Mouse (Mus musculus): ENCODE data around the gene Plekhj1. TPM values are rescaled to one million over a fixed set of nuclear protein-coding genes. Genes with fewer than 3 reads are reported as not detected.
"Not testable (repeated sequence)": the region's sequence is repeated elsewhere in the genome, so short reads cannot be mapped to it uniquely, and the experiment has no call there.

Gene Plekhj1
- total RNA-seq, 1 experiment: 77.2 TPM

DNA sequence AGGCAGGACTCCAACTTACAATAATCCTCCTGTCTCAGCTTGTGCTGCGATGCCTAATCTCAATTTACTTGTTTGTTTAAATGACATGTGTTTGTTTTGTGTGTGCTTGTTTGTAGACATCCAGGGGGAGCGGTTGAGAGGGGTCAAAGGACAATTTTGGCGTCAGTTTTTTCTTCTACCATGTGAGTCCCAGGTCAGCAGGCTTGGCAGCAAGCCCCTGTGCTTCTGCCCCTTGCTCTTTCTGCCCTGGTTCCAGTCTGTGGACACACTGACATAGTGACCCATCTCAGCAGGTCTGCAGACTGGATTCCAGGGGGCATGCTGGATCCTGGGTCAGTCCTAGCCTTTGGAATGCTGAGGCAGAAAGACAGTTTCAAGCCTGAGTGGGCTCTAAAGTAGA lies 21.0 kb upstream of the Plekhj1 start:
- H3K27ac ChIP-seq (ENCODE audit: insufficient read depth, low read depth, low read length, poor library complexity, severe bottlenecking): no peak overlapping the region
- no peak for TF ChIP-seq CHD2 (IDR thresholded peaks at IDR 0.05; ENCODE audit: low read depth, low read length)
- no peak for TF ChIP-seq ZC3H11A (IDR thresholded peaks at IDR 0.05; ENCODE audit: borderline replicate concordance, low read depth, low read length)
- no peak for TF ChIP-seq HCFC1 (IDR thresholded peaks at IDR 0.05; ENCODE audit: borderline replicate concordance, insufficient read depth, low read length)
- TF ChIP-seq ZNF384 (IDR thresholded peaks at IDR 0.05; ENCODE audit: low read depth, low read length): no peak
- no peak for TF ChIP-seq MAFK (IDR thresholded peaks at IDR 0.05; ENCODE audit: insufficient read depth, low read depth, low read length)
- DNase-seq (ENCODE audit: low read depth, low spot score): no peak
- H3K4me1 ChIP-seq (ENCODE audit: control insufficient read depth in 2 of 2, insufficient read depth in 2 of 2, low read length in 2 of 2, poor library complexity in 1 of 2): peaks cover 0 to 3% of the 10 kb centered on the region in 2 experiments; a peak in 1 of 4 replicates
- in situ Hi-C loops (cut with MboI; ENCODE audit: low sequenced_read_pairs in 2 of 2, unreplicated experiment in 2 of 2): no loop called here
- no peak overlapping the region for H3K4me3 ChIP-seq (ENCODE audit: insufficient read depth in 1 of 2, low read depth in 1 of 2, low read length in 2 of 2, poor library complexity in 1 of 2, severe bottlenecking in 1 of 2)
- H3K36me3 ChIP-seq (ENCODE audit: control insufficient read depth, insufficient read depth, low read length, poor library complexity, severe bottlenecking): no peaks in the 10 kb centered on the region
- no peaks in the 10 kb centered on the region for H3K9me3 ChIP-seq (ENCODE audit: control insufficient read depth, insufficient read depth, low read depth, low read length)
- H3K9ac ChIP-seq (ENCODE audit: insufficient read depth, low read depth, low read length, poor library complexity, severe bottlenecking): no peak overlapping the region

GRCm38 (mm10) chr10:80818599-80819281 lies 20.3 kb upstream of the Plekhj1 start:
- no peaks in the 10 kb centered on the region for H3K9me3 ChIP-seq (ENCODE audit: control insufficient read depth, insufficient read depth, low read depth, low read length)
- H3K4me1 ChIP-seq (ENCODE audit: control insufficient read depth in 2 of 2, insufficient read depth in 2 of 2, low read length in 2 of 2, poor library complexity in 1 of 2): peaks cover 0 to 3% of the 10 kb centered on the region in 2 experiments; a peak in 1 of 4 replicates
- no peaks in the 10 kb centered on the region for H3K36me3 ChIP-seq (ENCODE audit: control insufficient read depth, insufficient read depth, low read length, poor library complexity, severe bottlenecking)
- no peak for DNase-seq (ENCODE audit: low read depth, low spot score)
- in situ Hi-C loops (cut with MboI; ENCODE audit: low sequenced_read_pairs in 2 of 2, unreplicated experiment in 2 of 2): no loop called here
- no peak overlapping the region for H3K4me3 ChIP-seq (ENCODE audit: insufficient read depth in 1 of 2, low read depth in 1 of 2, low read length in 2 of 2, poor library complexity in 1 of 2, severe bottlenecking in 1 of 2)
- H3K9ac ChIP-seq (ENCODE audit: insufficient read depth, low read depth, low read length, poor library complexity, severe bottlenecking): no peak overlapping the region
- H3K27ac ChIP-seq (ENCODE audit: insufficient read depth, low read depth, low read length, poor library complexity, severe bottlenecking): no peak overlapping the region
- no peak for TF ChIP-seq CHD2 (IDR thresholded peaks at IDR 0.05; ENCODE audit: low read depth, low read length)
- TF ChIP-seq ZNF384 (IDR thresholded peaks at IDR 0.05; ENCODE audit: low read depth, low read length): no peak
- TF ChIP-seq ZC3H11A (IDR thresholded peaks at IDR 0.05; ENCODE audit: borderline replicate concordance, low read depth, low read length): no peak
- no peak for TF ChIP-seq HCFC1 (IDR thresholded peaks at IDR 0.05; ENCODE audit: borderline replicate concordance, insufficient read depth, low read length)
- TF ChIP-seq MAFK (IDR thresholded peaks at IDR 0.05; ENCODE audit: insufficient read depth, low read depth, low read length): no peak

- TF ChIP-seq ZNF384 (IDR thresholded peaks at IDR 0.05; ENCODE audit: low read depth, low read length): peak; percentile 57; the same call in 1 of the 2 replicates
- H3K36me3 ChIP-seq (ENCODE audit: control insufficient read depth, insufficient read depth, low read length, poor library complexity, severe bottlenecking); in situ Hi-C loops (cut with MboI; ENCODE audit: low sequenced_read_pairs in 2 of 2, unreplicated experiment in 2 of 2); H3K9ac ChIP-seq (ENCODE audit: insufficient read depth, low read depth, low read length, poor library complexity, severe bottlenecking); H3K9me3 ChIP-seq (ENCODE audit: control insufficient read depth, insufficient read depth, low read depth, low read length); DNase-seq (ENCODE audit: low read depth, low spot score); H3K4me3 ChIP-seq (ENCODE audit: insufficient read depth in 1 of 2, low read depth in 1 of 2, low read length in 2 of 2, poor library complexity in 1 of 2, severe bottlenecking in 1 of 2); H3K4me1 ChIP-seq (ENCODE audit: control insufficient read depth in 2 of 2, insufficient read depth in 2 of 2, low read length in 2 of 2, poor library complexity in 1 of 2); H3K27ac ChIP-seq (ENCODE audit: insufficient read depth, low read depth, low read length, poor library complexity, severe bottlenecking): not testable (repeated sequence)
Measured at GRCm38 (mm10) chr10:80817955-80818354, 19.5 kb upstream of the Plekhj1 start.

DNA sequence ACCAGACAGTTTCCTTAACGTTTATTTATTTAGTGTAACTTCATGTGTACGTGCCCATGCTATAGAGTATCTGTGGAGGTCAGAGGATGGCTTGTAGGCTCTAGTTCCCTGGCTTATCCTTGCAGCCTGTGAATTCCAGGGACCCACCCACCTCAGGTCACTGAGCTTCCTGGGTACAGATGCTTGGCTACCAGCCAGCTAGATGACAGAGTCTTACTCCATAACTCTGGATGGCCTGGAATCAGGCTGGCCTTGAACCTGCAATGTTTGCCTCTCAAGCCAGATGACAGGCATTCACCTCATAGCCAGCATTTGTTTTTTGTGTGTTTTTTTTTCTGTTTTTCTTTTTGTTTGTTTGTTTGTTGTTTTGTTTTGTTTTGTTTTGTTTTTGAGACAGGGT lies 18.7 kb upstream of the Plekhj1 start:
- H3K4me1 ChIP-seq (ENCODE audit: control insufficient read depth in 2 of 2, insufficient read depth in 2 of 2, low read length in 2 of 2, poor library complexity in 1 of 2): peaks cover 0 to 3% of the 10 kb centered on the region in 2 experiments; a peak in 1 of 4 replicates
- no peak overlapping the region for H3K27ac ChIP-seq (ENCODE audit: insufficient read depth, low read depth, low read length, poor library complexity, severe bottlenecking)
- H3K9me3 ChIP-seq (ENCODE audit: control insufficient read depth, insufficient read depth, low read depth, low read length): no peaks in the 10 kb centered on the region
- no peak overlapping the region for H3K4me3 ChIP-seq (ENCODE audit: insufficient read depth in 1 of 2, low read depth in 1 of 2, low read length in 2 of 2, poor library complexity in 1 of 2, severe bottlenecking in 1 of 2)
- no peak overlapping the region for H3K9ac ChIP-seq (ENCODE audit: insufficient read depth, low read depth, low read length, poor library complexity, severe bottlenecking)
- no peak for DNase-seq (ENCODE audit: low read depth, low spot score)
- TF ChIP-seq MAFK (IDR thresholded peaks at IDR 0.05; ENCODE audit: insufficient read depth, low read depth, low read length) (no peak), CHD2 (IDR thresholded peaks at IDR 0.05; ENCODE audit: low read depth, low read length) (no peak), ZNF384 (IDR thresholded peaks at IDR 0.05; ENCODE audit: low read depth, low read length) (no peak)
- no peaks in the 10 kb centered on the region for H3K36me3 ChIP-seq (ENCODE audit: control insufficient read depth, insufficient read depth, low read length, poor library complexity, severe bottlenecking)
- in situ Hi-C loops (cut with MboI; ENCODE audit: low sequenced_read_pairs in 2 of 2, unreplicated experiment in 2 of 2): no loop called here

DNA sequence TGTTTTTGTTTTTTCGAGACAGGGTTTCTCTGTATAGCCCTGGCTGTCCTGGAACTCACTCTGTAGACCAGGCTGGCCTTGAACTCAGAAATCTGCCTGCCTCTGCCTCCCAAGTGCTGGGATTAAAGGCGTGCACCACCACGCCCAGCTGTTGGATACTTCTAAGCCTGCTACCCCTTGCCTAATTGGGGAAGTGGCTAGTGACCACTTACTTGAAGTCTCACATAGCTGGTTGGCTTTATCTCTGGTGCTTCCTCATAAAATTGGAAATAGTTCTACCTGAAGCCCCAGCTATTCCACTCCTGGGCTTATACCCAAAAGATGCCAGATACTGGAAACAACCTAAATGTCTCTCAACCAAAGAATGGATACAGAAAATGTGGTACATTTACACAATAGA lies 17.9 kb upstream of the Plekhj1 start:
- in situ Hi-C loops (cut with MboI; ENCODE audit: low sequenced_read_pairs in 2 of 2, unreplicated experiment in 2 of 2); H3K36me3 ChIP-seq (ENCODE audit: control insufficient read depth, insufficient read depth, low read length, poor library complexity, severe bottlenecking); H3K4me1 ChIP-seq (ENCODE audit: control insufficient read depth in 2 of 2, insufficient read depth in 2 of 2, low read length in 2 of 2, poor library complexity in 1 of 2): not testable (repeated sequence)

More for the DNA sequence above, 17.9 kb upstream of the Plekhj1 start:
- H3K27ac ChIP-seq (ENCODE audit: insufficient read depth, low read depth, low read length, poor library complexity, severe bottlenecking); H3K9ac ChIP-seq (ENCODE audit: insufficient read depth, low read depth, low read length, poor library complexity, severe bottlenecking); H3K9me3 ChIP-seq (ENCODE audit: control insufficient read depth, insufficient read depth, low read depth, low read length); DNase-seq (ENCODE audit: low read depth, low spot score); H3K4me3 ChIP-seq (ENCODE audit: insufficient read depth in 1 of 2, low read depth in 1 of 2, low read length in 2 of 2, poor library complexity in 1 of 2, severe bottlenecking in 1 of 2): not testable (repeated sequence)
